Mouse (Mus musculus) CD4-positive naive resting alpha-beta T cell, adult 76 days (primary cell): ENCODE measurements around the gene Pxn. TPM values are rescaled to one million over a fixed set of nuclear protein-coding genes. Genes with fewer than 3 reads are reported as not detected.

Experiments
- total RNA-seq: library from RNA; stranded (reverse); gene quantifications from one replicate; pipeline ENCODE4 v1.2.4, GENCODE M21; 2023

Pxn gene
- 62.9 TPM for total RNA-seq

DNA sequence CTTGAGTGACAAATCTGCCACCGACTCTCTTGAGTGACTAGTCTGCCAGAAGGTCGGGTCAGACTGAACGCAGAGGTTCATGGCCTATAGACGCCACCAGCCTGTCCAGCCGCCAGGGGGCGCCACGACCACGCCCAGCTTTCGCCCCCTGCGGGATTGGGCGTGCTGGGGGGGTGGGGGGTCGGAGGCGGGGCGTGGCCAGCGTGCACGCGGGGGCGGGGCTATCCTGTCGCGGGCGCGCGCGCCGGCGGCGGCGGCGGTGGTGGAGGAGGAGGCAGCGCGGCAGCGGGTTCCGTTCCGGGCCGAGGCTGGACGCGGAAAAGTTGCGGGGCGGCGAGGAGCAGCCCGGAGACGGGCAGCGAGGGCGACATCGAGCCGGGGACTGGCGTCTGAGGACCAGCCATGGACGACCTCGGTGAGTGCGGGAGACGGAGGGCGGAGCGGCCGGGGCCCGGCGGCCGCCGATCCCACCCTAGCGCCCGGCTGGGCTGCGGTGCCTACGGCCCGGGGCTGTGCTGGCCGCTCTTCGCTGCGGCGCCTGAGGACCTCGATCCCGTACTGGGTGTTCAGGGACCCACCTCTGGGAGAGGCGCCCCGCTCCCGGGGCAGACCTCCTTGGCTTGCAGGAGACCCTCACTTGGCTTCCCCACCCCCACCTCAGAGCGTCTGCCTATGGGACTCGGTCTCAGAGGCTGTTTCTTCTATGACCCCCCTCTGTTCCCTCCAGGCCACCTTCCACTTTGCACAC, at the start of gene Pxn:
TSS of gene Pxn (plus strand) at position 223 of the 748 bp plus-strand sequence.

DNA sequence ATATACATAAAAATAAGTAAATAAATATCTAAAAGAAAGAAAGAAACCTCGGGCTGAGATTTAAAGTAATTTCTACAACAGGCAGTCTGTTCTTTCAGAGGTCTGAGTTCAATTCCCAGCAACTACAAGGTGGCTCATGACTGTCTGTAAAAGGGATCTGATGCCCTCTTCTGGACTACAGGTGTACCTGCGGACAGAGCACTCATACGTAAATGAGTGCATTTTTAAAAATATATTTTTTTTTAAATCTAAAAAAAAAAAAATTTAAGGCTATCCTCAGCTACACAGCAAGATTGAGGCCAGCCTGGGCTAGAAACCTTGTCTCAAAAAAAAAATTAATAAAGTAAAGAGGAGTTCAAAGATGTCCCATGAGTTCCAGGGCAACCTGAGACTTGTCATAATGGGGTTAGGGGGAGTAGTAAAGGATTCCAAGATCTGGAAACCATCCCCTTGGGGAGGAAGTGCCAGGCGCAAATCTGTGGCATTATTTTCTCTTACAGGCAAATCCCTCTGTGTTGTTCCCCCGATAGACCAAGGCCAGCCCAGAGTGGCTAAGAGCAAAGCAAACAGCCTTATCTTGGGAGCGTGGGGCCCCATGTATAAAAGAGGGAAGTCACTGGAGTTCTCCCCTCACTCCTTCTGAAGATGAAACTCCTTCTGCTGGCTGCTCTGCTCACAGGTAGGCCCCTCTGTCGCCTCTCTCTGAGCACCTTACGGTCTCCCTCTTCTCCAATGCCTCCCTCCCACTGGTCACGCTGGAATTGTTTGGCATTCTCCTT, 40.6 kb upstream of the Pxn start, which contains the start of gene Pla2g1b:
TSS of gene Pla2g1b (plus strand) at position 621 of the 779 bp plus-strand sequence.

GRCm38 (mm10) chr5:115483947-115484920, 22.2 kb upstream of the Pxn start, which contains the start of gene Sirt4:
TSS of gene Sirt4 (minus strand) at chr5:115484725.

GRCm38 (mm10) chr5:115559237-115560101, 53.0 kb downstream of the Pxn start, which contains the start of gene Rplp0:
TSS of gene Rplp0 (plus strand) at chr5:115559467.

GRCm38 (mm10) chr5:115564737-115565393, 58.4 kb downstream of the Pxn start, which contains the start of gene Gcn1l1:
TSS of gene Gcn1l1 (plus strand) at chr5:115565254.

Other genes with a start within 250 kb of the Pxn start
- 199 TPM for gene Rnf10, start 233.8 kb upstream of the Pxn start, total RNA-seq
- 26.0 TPM for gene Coq5, start 227.0 kb upstream of the Pxn start, total RNA-seq
- gene Dynll1, start 205.7 kb upstream of the Pxn start, total RNA-seq: 199 TPM
- gene Srsf9, start 179.5 kb upstream of the Pxn start, total RNA-seq: 33.1 TPM
- gene Gatc, start 165.5 kb upstream of the Pxn start, total RNA-seq: 4.3 TPM
- 15.2 TPM for gene Triap1, start 165.5 kb upstream of the Pxn start, total RNA-seq
- gene Cox6a1, start 157.7 kb upstream of the Pxn start, total RNA-seq: 213 TPM
- not detected for gene Msi1, start 77.1 kb upstream of the Pxn start, total RNA-seq
- not detected for gene Pla2g1b, start 40.4 kb upstream of the Pxn start, total RNA-seq
- 9.1 TPM for gene Sirt4, start 22.0 kb upstream of the Pxn start, total RNA-seq
- gene Rplp0, start 52.8 kb downstream of the Pxn start, total RNA-seq: 3,206 TPM
- gene Gcn1l1, start 58.6 kb downstream of the Pxn start, total RNA-seq: 101 TPM
- 65.4 TPM for gene Rab35, start 125.2 kb downstream of the Pxn start, total RNA-seq
- 133 TPM for gene Bicdl1, start 224.9 kb downstream of the Pxn start, total RNA-seq